Mouse (Mus musculus) stomach, embryonic 14.5 days (tissue): ENCODE measurements around the gene Zwilch. TPM values are rescaled to one million over a fixed set of nuclear protein-coding genes. Genes with fewer than 3 reads are reported as not detected.
A peak's percentile ranks its signal among the peaks of the same experiment; 100 is the strongest.
"Not testable (repeated sequence)": the region's sequence is repeated elsewhere in the genome, so short reads cannot be mapped to it uniquely, and the experiment has no call there.

ENCODE experiments used
- ATAC-seq: fragments of 200-750 bp; cut with Nextera tagmentation; 2 replicates; pipeline ENCODE4 v1.8.0; 2017; ENCODE audit warnings: low read depth, moderate TSS enrichment; ENCODE audit not compliant: insufficient number of reproducible peaks, insufficient read depth, low FRiP score
- H3K27ac ChIP-seq: fragments of 300-500 bp; sonication (generic); 2 replicates; pipeline ENCODE4 v1.5.1; 2014; ENCODE audit warnings: mild to moderate bottlenecking, low read length, moderate library complexity, mixed read lengths
- H3K27me3 ChIP-seq: fragments of 300-500 bp; sonication (generic); 2 replicates; pipeline ENCODE4 v1.6.1; 2014; ENCODE audit warnings: low read length, control low read depth, mixed read lengths; ENCODE audit not compliant: control insufficient read depth, insufficient read depth
- H3K36me3 ChIP-seq: fragments of 300-500 bp; sonication (generic); 2 replicates; pipeline ENCODE4 v1.6.1; 2014; ENCODE audit warnings: mild to moderate bottlenecking, control low read depth, low read length, moderate library complexity, mixed read lengths; ENCODE audit not compliant: control insufficient read depth, insufficient read depth
- H3K4me1 ChIP-seq: fragments of 300-500 bp; sonication (generic); 2 replicates; pipeline ENCODE4 v1.6.1; 2014; ENCODE audit warnings: low read length, control low read depth, mixed read lengths; ENCODE audit not compliant: control insufficient read depth, insufficient read depth
- H3K4me2 ChIP-seq: fragments of 300-500 bp; sonication (generic); replicated peaks from 2 replicates; pipeline ENCODE4 v1.6.1; 2014; ENCODE audit warnings: low read depth, low read length, control low read depth
- H3K4me3 ChIP-seq: fragments of 300-500 bp; sonication (generic); 2 replicates; pipeline ENCODE4 v1.5.1; 2014; ENCODE audit warnings: low read depth, low read length, control low read depth
- H3K9ac ChIP-seq: fragments of 300-500 bp; sonication (generic); replicated peaks from 2 replicates; pipeline ENCODE4 v1.6.1; 2014; ENCODE audit warnings: low read depth, mild to moderate bottlenecking, control low read depth, low read length, moderate library complexity, mixed read lengths
- H3K9me3 ChIP-seq: fragments of 300-500 bp; sonication (generic); 2 replicates; pipeline ENCODE4 v1.6.1; 2016; ENCODE audit warnings: low read depth, low read length, control low read depth; ENCODE audit not compliant: control insufficient read depth
- WGBS: fragments of 180-500 bp; shearing (Covaris S2); extraction: QIAGEN DNeasy Blood & Tissue Kit; methylation state at CpG from one replicate; pipeline ENCODE4 v1.1.7; 2014; 5-methylcytosine and 5-hydroxymethylcytosine counted together
- polyA plus RNA-seq: library from polyadenylated mRNA; unstranded; fragments of >200 nt; fragmentation: Nextera tagmentation; extraction: Ambion mirVana; gene quantifications from 2 replicates; pipeline ENCODE4 v1.2.1, GENCODE M21; 2014

Gene Zwilch
- polyA plus RNA-seq, 1 experiment from 2014 or later: 30.7 TPM

DNA sequence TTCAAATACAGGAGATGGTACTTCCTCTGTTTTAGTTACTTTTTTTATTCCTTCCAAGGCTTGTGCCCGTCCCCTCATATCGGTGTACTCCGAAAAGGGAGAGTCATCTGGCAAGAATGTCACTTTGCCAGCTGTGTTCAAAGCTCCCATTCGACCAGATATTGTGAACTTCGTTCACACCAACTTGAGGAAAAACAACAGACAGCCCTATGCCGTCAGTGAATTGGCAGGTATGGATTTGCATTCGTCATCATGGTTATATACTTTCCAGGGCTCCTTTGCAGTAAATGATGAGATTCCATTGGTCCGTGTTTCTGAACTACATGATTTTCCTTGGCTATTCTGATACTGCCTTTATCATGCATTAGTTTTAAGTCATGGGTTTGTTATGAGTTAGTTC lies 1.9 kb upstream of the Zwilch start:
- H3K9me3 ChIP-seq: no peaks in the 10 kb centered on the region
- 71% methylated on average over 8 of the region's 8 CpGs for WGBS
- peak overlapping the region; percentile 85; the same call in 1 of the 2 replicates for H3K4me3 ChIP-seq
- no peak overlapping the region for H3K9ac ChIP-seq
- H3K27ac ChIP-seq: no peak overlapping the region
- no peaks in the 10 kb centered on the region for H3K27me3 ChIP-seq
- H3K4me2 ChIP-seq: peak overlapping the region; percentile 94
- ATAC-seq: no peak
- peaks cover 37% of the 10 kb centered on the region for H3K36me3 ChIP-seq
- peaks cover 16% of the 10 kb centered on the region for H3K4me1 ChIP-seq

DNA sequence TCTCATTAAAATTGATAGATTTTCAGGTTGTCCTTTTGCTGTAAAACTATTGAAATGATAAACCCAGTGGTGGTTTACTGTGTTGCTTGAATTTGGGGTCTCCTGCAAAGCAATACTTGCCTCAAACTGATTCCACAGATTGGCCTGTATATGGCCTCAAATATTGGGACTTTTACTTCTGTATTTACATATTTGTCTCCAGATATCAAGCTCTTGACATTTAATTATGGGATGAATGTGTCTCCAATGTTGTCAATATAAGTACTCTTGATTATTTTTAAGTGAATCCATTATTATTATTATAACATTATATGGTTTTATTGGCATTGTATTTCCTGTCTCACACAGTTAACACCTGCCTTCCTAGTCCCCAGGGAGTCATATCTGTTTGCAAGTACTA lies 1.4 kb upstream of the Zwilch start:
- H3K27ac ChIP-seq: peak overlapping the region; percentile 10; the same call in 1 of the 2 replicates
- H3K36me3 ChIP-seq: peaks cover 37% of the 10 kb centered on the region
- no peaks in the 10 kb centered on the region for H3K9me3 ChIP-seq
- ATAC-seq: no peak
- no peaks in the 10 kb centered on the region for H3K27me3 ChIP-seq
- peak overlapping the region; percentile 94 for H3K4me2 ChIP-seq
- peak overlapping the region; percentile 85 for H3K4me3 ChIP-seq
- H3K9ac ChIP-seq: peak overlapping the region; percentile 89
- peaks cover 15% of the 10 kb centered on the region for H3K4me1 ChIP-seq

DNA sequence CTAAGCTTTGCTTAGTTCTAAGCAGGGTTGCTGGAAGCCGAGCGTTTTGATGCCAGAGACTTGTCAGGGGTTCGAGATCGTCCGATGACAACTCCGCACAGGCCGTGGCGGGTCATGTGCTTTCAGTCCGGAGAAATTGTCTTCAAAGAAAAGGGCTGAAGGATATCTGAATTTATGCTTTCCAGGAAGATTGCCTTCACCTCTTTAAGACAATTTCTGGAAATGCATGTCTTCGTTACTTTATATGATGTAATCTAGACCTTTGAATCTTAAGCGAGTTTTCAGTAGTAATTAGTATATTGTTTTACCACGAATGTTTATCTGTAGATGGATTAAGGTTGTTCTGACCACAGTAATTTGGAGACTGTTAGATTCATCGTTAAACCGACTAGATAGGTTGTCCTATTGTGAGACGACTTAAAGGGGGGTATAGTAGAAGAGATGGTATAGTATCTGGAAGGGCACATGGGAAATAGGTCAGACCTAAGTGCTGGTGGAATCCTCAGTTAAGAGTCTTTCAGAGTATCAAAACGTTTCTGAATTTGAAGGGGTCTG lies 839 bp upstream of the Zwilch start:
- WGBS: under 1% methylated on average over 16 of the region's 16 CpGs
- ATAC-seq: no peak
- peak overlapping the region; percentile 94 for H3K4me2 ChIP-seq
- H3K9me3 ChIP-seq: no peaks in the 10 kb centered on the region
- H3K36me3 ChIP-seq: peaks cover 40% of the 10 kb centered on the region
- peak overlapping the region; percentile 85 for H3K4me3 ChIP-seq
- peak overlapping the region; percentile 89 for H3K9ac ChIP-seq
- peak overlapping the region; percentile 93 for H3K27ac ChIP-seq
- H3K4me1 ChIP-seq: peaks cover 15% of the 10 kb centered on the region
- H3K27me3 ChIP-seq: no peaks in the 10 kb centered on the region

DNA sequence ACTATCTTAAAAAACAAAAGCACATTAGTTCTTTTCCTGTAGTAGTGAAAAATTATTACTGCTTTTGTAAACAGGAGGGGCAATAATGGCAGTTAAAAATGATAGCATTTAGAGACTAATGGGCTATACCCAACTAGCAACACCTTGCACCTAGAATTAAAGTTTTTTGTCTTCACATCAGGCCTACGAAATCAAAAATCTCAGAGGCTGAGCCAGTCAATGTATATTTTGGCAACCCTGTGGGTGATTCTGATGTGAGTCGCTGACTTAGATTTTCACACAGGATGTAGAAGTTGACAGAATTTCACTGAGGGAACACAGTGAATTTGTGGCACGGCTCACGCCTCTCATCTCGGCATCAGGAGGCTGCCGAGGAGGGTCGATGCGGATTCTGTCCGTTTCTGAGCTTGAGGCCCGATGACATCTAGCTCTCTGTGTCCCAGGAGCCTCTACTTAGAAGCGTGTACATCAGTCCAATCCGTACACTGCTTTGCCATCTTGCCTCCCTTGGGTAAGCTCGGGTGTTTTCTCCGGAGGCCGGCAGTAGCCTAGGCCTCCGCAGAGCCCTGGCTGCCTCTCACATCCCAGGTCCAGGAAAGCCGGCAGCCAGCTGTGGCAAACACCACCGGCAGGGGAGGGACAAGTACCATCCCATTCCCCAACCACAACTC lies 624 bp downstream of the Zwilch start:
- peak overlapping the region; percentile 89 for H3K9ac ChIP-seq
- no peaks in the 10 kb centered on the region for H3K27me3 ChIP-seq
- no peaks in the 10 kb centered on the region for H3K9me3 ChIP-seq
- peak; percentile 35; the same call in 1 of the 2 replicates for ATAC-seq
- H3K36me3 ChIP-seq: peaks cover 33% of the 10 kb centered on the region
- peak overlapping the region; percentile 93 for H3K27ac ChIP-seq
- peaks cover 15% of the 10 kb centered on the region for H3K4me1 ChIP-seq
- H3K4me3 ChIP-seq: peak overlapping the region; percentile 85
- peak overlapping the region; percentile 76 for H3K4me2 ChIP-seq
- 2% methylated on average over 18 of the region's 18 CpGs for WGBS

DNA sequence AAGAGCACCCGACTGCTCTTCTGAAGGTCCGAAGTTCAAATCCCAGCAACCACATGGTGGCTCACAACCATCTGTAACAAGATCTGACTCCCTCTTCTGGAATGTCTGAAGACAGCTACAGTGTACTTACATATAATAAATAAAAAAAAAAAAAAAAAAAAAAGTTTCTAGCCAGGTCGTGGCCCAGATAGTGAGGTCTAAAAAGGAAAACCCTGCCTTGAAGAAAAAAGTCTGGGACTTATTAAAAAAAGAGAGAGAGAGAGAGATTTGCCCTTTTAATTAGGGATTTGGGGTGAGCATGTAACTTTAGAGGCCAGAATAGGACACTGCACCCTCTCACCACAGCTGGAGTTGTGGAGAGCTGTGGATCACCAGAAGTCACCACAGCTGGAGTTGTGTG lies 2.9 kb downstream of the Zwilch start:
- not testable (repeated sequence) for H3K9me3 ChIP-seq
- H3K4me1 ChIP-seq: peaks cover 15% of the 10 kb centered on the region

DNA sequence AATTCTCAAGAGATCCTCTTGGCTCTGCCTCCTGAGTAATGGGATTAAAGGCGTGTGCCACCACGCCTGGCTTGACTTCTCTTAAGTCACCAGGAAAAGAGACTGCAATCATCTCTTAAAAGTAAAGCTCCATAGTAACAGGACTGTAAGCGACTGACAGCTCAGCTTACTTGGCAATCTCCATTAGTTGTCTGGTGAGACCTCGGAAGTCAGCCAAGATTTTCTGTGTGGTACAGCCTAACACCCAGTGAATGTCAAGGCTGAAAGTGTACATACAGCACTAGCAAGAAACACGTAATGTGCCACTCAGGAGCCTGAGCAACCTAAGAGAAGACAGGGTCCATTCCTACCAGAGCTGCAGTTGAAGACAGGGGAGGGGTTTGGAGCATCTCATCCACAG lies 12.4 kb downstream of the Zwilch start:
- Histone ChIP-seq H3K36me3 (peaks cover 56% of the 10 kb centered on the region), H3K27me3 (no peaks in the 10 kb centered on the region), H3K4me2 (no peak overlapping the region), H3K9me3 (no peaks in the 10 kb centered on the region), H3K27ac (no peak overlapping the region), H3K9ac (no peak overlapping the region), H3K4me1 (no peaks in the 10 kb centered on the region), H3K4me3 (no peak overlapping the region)
- no peak for ATAC-seq
- WGBS: 97% methylated on average over 5 of the region's 5 CpGs

More for the DNA sequence above, 2.9 kb downstream of the Zwilch start:
- 87% methylated on average over 3 of the region's 3 CpGs for WGBS
- H3K27ac ChIP-seq, ATAC-seq, H3K4me2 ChIP-seq, H3K9ac ChIP-seq, H3K27me3 ChIP-seq, H3K4me3 ChIP-seq: not testable (repeated sequence)
- H3K36me3 ChIP-seq: peaks cover 13% of the 10 kb centered on the region

DNA sequence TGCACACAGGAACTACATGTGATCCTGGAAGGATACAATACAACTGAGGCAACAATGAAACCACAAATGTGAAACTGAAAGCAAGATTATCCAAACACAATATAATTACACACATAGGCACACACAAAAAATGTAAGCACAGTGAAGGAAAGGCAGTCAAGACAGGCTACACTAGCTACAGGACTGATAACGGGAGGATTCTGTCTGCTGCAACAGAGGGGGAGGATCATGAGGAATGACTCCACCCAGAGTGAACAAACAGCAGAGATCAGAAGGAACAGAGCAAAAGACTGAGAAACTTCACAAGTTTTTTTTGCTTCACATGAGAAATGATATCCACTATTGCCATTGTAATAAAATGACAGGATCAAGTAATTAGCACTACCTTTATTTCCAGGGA lies 16.3 kb downstream of the Zwilch start:
- H3K36me3 ChIP-seq: peaks cover 44% of the 10 kb centered on the region
- WGBS: 91% methylated on average over 1 of the region's 1 CpGs
- no peak for ATAC-seq

DNA sequence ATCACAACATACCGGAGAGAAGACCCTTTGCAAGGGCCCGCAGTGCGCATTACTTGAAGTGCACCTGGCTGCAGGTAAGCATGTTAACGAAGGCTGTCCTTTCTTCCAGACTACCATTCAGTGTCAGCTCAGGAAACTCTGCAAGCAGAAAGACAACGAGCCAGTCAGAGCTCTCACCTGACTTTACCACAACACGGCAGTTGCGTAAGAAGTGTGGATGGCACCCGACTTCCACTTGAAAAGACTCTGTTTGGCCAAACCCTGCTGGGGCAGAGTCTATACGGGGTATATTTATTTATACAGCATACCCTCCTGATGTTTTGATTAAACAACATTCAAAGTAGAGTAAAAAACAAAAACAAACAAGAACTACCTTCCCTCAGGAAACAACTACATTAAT lies 33.0 kb downstream of the Zwilch start:
- Histone ChIP-seq H3K9ac (no peak overlapping the region), H3K9me3 (no peaks in the 10 kb centered on the region), H3K4me3 (no peak overlapping the region), H3K27ac (no peak overlapping the region), H3K4me1 (no peaks in the 10 kb centered on the region), H3K36me3 (peaks cover 18% of the 10 kb centered on the region), H3K27me3 (no peaks in the 10 kb centered on the region), H3K4me2 (no peak overlapping the region)
- ATAC-seq: no peak
- WGBS: 87% methylated on average over 9 of the region's 9 CpGs

More for the DNA sequence above, 16.3 kb downstream of the Zwilch start:
- no peaks in the 10 kb centered on the region for H3K4me1 ChIP-seq
- no peak overlapping the region for H3K4me3 ChIP-seq
- no peak overlapping the region for H3K4me2 ChIP-seq
- H3K27ac ChIP-seq: no peak overlapping the region
- H3K9me3 ChIP-seq: no peaks in the 10 kb centered on the region
- H3K27me3 ChIP-seq: no peaks in the 10 kb centered on the region
- H3K9ac ChIP-seq: no peak overlapping the region
